Mouse (Mus musculus) left cerebral cortex, postnatal 36 days (tissue): Measurements from ENCODE around the gene Gabrr3. TPM values are rescaled to one million over a fixed set of nuclear protein-coding genes. Genes with fewer than 3 reads are reported as not detected.

Experiments
- DNase-seq, 2 experiments: peaks; one replicate each; pipeline ENCODE4 v3.0.0; 2021 to 2022; ENCODE audit warnings: low spot score in 2 of 2, mixed read lengths in 1 of 2
- intact Hi-C: fragments of 180-260 bp; cut with DNase I; formaldehyde crosslinking; loops from one replicate; pipeline ENCODE4 v1.15.1; 2025
- total RNA-seq, 2 experiments: library from RNA; stranded (reverse); gene quantifications; 2 replicates each; pipeline ENCODE4 v1.2.3; 2021

The Gabrr3 gene
- total RNA-seq: under 1 TPM in 1 of 2 experiments, not detected in 1; 0.20 TPM

DNA sequence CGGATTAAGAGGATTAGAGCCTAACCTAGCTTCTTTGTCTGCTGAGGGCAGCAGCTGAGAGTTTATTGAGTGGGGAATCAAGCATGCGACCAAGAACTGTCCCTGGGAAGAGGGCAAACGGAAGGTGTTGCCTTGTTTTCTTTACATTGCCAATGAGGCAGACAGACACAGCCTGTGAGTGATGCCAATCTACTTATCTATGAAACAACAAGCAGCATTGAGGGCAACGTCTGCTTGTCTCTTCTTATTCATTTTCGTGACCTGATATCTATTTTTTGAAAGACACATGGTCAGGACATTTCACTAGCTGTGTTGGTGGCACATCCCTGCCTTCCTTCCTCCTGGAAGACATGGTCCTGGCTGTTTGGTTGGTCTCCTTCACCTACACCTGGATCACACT lies at the start of gene Gabrr3:
Gene Gabrr3, plus strand, starts transcription at position 301 of the 400 bp plus-strand sequence.
- DNase-seq: no peak
- intact Hi-C loops: loop anchor here (10.0 kb wide), 1 partner anchor 732 kb away; the partner anchor contains the start of gene Cpox

DNA sequence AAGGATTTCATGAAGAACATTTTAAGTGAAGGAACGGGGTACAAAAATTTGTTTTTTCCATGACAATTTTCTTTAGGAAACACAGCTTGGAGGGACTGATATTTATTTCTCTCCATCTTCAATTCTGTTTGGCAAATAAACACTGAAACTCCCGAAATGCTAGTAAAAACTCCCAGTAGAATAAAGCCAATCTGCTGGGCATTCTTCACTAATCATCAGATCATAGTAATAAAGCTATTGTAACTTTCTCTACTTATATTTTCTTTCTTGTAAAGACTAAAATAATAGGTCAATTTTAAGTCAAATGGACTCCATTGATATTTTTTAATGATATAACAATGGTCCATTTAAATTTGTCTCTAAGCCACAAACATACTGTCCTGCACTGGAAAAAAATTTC lies 43.2 kb upstream of the Gabrr3 start, which contains the start of gene Olfr209:
Gene Olfr209, minus strand, starts transcription at position 101 of the 400 bp plus-strand sequence.
- intact Hi-C loops: no loop called here

DNA sequence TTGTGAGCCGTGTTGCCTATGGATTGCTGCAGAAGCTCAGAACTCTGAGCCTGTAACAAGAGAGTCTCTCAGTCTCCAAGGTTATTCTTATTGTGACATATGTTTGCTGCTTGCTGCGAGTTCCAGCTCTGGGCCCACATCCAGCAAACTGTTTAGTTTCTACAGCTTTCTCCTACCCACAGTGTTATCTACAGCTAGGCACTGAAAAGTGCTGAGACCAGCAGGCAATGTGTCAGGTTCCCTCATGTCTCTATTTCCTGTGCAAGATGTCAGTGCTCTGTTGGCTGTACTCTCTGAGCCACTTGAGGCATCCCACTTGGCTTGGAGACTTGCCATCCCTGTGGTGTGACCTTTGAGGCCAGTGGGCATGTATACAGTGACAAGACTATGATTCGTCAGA lies 13.8 kb upstream of the Gabrr3 start:
- intact Hi-C loops: no loop called here
- DNase-seq: peak; percentile 63 to 77

More for the DNA sequence above, 43.2 kb upstream of the Gabrr3 start, which contains the start of gene Olfr209:
- DNase-seq: no peak

DNA sequence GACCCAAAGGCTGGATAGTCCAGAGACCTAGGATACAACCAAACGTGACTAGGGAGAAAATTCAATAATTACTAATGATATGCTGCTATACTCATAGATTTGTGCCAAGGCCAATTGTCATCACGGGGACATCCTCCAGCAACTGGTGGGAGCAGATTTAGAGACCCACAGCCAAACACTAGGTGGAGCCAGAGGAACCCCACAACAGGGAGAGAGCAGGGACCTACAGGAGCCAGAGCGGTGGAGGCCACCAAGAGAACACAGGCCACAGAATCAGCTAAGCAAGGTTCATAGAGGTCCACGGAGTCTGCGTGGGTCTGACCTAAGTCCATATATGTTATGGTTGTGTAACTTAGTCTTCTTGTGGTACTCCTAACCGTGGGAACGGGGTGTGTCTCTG lies 6.0 kb upstream of the Gabrr3 start:
- intact Hi-C loops: loop anchor here (10.0 kb wide), 1 partner anchor 726 kb away; the partner anchor contains the start of gene Cpox
- DNase-seq: no peak

GRCm38 (mm10) chr16:59401985-59402384 lies 5.1 kb upstream of the Gabrr3 start:
- no peak for DNase-seq
- intact Hi-C loops: loop anchor here (10.0 kb wide), 1 partner anchor 727 kb away; the partner anchor contains the start of gene Cpox

DNA sequence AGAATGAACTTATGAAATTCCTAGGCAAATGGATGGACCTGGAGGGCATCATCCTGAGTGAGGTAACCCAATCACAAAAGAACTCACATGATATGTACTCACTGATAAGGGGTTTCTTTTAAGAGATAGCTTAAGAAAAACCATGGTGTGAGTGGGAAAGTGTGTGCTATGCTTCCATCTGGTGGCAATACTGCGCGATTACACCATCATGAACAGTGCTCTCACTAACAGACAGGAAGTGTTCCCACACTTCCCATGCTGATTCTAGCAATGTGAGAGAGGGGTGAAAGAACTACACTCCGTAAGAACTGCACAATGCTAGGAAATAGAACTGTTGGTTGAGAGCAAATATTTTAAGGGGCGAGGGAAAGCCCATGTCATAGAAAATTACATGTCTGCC lies 3.4 kb upstream of the Gabrr3 start:
- intact Hi-C loops: loop anchor here (10.0 kb wide), 1 partner anchor 729 kb away; the partner anchor contains the start of gene Cpox

DNA sequence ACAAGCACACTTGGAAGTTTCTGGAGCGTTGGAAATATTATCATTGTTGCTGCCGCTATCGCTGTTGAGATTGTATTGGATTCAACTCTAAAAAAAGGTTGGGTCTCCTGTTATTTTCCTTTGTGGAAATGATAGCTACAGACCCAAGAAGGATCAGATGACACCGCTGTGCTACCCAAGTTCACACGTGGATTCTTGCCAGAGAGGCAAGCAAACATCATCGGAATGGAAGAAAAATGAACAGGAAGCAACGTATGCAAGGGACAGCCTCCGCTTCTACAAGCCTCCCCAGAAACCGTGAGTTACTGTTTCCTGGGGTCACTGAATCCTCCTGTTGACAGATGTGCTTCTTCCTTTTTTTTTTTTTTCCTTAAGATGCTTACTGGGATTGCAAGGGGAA lies 2.3 kb upstream of the Gabrr3 start:
- intact Hi-C loops: loop anchor here (10.0 kb wide), 1 partner anchor 730 kb away; the partner anchor contains the start of gene Cpox
- DNase-seq: no peak

More for the DNA sequence above, 3.4 kb upstream of the Gabrr3 start:
- peak in 1 of 2 experiments; percentile 17 for DNase-seq

DNA sequence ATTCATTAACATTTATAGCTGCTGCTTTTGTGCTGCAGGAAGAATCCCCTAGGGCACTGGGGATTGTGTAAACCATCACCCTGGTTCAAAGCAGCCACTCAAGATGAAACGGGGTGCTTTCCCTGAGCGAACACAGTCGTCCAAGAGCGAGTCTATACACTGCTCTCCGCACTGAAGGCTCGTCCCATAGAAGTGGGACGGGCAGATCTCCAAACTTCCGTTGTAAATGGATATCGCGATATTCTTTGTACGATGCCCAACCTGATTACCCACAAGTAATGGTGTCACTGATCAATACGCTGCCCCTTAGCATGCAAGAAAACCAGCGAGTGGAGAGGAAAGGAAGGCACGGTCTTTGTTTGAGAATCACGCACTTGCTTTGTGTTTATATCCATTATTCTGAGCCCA lies 2.2 kb downstream of the Gabrr3 start:
- intact Hi-C loops: loop anchor here (10.0 kb wide), 1 partner anchor 735 kb away; the partner anchor contains the start of gene Cpox
- no peak for DNase-seq

GRCm38 (mm10) chr16:59409800-59410199 lies 2.7 kb downstream of the Gabrr3 start:
- intact Hi-C loops: loop anchor here (10.0 kb wide), 1 partner anchor 735 kb away; the partner anchor contains the start of gene Cpox
- DNase-seq: no peak

- intact Hi-C loops: no loop called here
- no peak for DNase-seq
Measured at GRCm38 (mm10) chr16:59413475-59413874, 6.3 kb downstream of the Gabrr3 start.

DNA sequence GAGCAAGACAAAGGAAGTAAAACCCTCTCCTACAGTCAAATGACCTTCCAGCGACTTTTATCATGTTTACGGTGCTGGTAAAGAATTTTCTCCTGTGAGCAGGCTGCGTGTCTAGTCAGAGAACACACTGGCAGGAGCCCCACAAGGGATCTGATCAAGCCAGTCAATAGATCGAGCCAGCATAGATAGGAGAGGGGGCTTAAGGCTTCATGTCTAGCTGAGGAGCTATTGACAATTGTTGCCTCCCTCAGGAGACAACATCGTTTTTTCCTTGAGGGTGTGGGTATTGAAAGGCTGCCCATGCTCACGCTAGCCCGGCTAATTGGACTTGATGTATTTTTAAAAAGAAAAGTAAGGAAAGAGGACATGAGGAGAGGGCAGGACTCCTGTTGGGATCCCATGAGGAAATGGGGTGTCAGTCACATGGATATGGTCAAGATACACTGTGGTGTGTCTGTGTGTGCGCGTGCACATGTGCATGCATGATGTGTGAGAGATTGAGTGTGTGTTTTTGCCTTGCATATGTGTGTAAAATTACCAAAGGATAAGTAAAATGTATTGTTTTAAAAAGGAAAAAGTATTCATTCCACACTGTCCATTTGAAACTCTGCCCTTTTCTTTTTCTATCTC lies 13.2 kb downstream of the Gabrr3 start:
- intact Hi-C loops: loop anchor here (2.0 kb wide), 1 partner anchor 196 kb away; no protein-coding TSS in a partner anchor

GRCm38 (mm10) chr16:59420867-59421251 lies 13.7 kb downstream of the Gabrr3 start:
- peak; percentile 49 to 62 for DNase-seq
- intact Hi-C loops: loop anchor here (2.0 kb wide), 1 partner anchor 196 kb away; no protein-coding TSS in a partner anchor

More for the DNA sequence above, 13.2 kb downstream of the Gabrr3 start:
- no peak for DNase-seq

DNA sequence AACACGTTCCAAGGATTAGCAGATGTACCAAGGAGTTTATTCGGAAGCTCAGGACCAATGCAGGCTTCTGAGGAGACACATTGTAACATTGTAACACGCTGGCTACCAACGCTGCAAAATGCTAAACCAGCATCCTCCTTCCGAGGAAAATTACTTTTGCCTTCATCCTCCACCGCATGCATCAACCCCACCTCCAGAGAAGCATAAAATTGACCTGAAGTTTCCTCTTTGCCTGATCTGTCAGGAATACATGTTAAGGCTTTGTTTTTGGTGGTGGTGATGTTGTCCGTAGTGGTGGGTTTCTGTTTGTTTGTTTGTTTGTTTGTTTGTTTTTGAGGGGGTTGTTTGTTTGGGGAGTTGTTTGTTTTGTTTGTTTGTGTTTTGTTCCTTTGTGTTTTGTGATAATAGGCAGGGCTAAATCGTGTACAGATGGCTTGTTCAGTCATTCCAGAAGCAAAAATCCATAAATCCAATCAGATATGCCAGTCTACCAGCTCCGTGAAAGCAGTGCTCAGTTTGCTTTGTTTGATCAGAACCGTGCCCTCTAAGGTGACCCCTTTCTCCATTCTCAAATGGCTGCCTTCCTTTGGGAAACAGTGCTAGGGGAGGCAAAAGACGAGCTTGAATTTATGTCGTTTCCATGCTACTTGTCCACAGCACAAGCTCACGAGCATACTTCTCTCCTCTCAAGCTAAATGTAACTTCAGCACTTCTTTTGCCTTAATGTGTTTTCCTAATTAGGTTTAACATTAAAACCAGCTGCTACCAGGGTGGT lies 14.6 kb downstream of the Gabrr3 start:
- DNase-seq: no peak
- intact Hi-C loops: loop anchor here (2.0 kb wide), 1 partner anchor 195 kb away; no protein-coding TSS in a partner anchor

GRCm38 (mm10) chr16:59427960-59428359 lies 20.8 kb downstream of the Gabrr3 start:
- DNase-seq: no peak
- intact Hi-C loops: no loop called here

DNA sequence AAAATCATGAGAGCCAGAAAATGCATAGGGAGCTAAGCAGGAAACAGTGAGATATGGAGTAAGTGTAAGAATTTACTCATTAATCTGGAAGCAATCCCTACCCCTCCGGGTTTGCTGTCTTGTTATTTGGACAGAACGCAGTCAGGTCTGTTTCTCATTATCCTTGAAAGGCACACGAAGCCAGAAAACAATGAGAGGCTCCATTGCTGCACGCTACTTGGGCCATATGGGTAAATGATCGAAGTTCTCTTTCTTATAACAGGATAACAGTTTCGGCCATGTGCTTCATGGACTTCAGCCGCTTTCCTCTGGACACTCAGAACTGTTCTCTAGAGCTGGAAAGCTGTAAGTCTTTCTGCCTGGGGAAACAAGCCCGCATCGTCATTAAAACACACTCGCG lies 26.0 kb downstream of the Gabrr3 start:
- no peak for DNase-seq
- intact Hi-C loops: no loop called here

- intact Hi-C loops: no loop called here
- DNase-seq: no peak
Measured at GRCm38 (mm10) chr16:59444880-59445559, 37.9 kb downstream of the Gabrr3 start.

DNA sequence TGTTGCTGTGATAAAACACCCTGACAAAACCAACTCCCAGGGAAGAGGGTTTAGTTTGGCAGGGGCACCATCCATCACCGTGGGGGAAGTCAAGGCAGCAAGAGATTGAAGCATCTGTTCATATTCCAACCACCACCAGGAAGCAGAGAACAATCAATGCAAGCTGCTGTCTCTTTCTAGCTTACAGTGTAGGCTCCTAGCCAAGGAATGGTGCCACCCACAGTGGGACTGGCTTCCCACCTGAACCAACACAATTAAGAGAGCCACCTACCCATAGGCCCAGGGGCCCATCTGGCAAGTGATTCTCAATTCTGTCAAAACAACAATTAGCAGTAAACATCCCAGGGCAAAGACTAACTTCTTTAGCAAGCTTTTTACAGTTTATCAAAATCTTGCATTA lies 41.0 kb downstream of the Gabrr3 start:
- no peak for DNase-seq
- intact Hi-C loops: no loop called here

DNA sequence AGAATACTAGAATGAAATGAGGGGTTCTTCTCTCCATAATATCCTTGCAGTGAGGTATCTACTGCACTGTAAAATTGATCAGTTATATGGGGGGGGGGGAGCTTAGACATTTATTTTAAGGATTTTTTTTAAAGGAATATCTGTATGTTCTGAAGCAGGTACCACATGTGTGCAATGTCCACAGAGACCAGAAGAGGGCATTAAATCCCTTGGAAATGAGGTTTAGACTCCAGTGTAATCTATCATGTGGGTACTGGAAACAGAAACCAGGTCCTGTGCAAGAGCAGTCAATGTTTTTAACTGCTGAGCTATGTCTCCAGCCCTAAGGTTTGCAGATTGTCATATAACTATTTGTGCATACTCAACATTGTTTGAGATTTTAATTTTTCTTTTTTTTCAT lies 42.0 kb downstream of the Gabrr3 start:
- intact Hi-C loops: no loop called here
- no peak for DNase-seq

DNA sequence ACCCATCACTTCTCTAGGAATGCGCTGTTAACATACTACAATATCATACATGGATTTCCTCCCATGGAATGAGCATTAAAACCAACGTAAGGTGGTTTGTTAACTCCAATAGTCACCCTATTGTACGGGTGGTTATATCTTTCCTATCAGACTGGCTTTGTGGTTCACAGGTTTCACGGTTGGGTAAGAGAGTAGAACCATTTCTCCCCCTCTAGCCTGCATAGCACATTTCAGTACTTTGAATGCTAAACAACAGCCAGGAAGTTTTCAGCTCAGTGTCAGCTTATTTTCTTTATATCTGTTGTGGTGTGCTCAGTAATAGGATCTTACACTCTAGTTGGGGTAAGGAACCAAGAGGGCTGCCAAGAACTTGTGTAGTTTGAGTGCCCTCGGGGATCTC lies 44.7 kb downstream of the Gabrr3 start:
- DNase-seq: no peak
- intact Hi-C loops: no loop called here
